Mouse (Mus musculus): Measurements from ENCODE around the gene Taar8b. TPM values are rescaled to one million over a fixed set of nuclear protein-coding genes. Genes with fewer than 3 reads are reported as not detected.

Taar8b gene
- not detected for polyA plus RNA-seq (2017; shearing (Covaris generic))

DNA sequence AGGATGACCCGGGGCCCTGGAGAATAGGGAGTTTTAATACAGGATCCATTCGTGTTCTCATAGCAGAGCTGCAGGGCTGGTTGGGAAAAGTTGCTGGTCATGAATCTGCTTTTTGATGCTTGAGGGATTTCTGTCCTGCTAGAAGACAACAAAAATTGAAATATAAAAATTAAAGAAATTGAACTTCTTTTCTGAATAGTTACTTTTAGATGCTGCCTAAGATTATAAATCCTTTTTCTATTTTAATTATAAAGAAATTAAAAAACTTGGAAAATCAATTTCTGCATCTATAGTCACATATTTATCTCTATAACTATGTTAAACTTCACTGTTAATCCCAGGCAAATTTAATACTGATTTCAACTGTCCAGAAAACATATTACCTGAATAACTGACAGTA, at the start of gene Taar8b:
Gene Taar8b (minus strand): TSS at position 101 of the 400 bp plus-strand sequence.

DNA sequence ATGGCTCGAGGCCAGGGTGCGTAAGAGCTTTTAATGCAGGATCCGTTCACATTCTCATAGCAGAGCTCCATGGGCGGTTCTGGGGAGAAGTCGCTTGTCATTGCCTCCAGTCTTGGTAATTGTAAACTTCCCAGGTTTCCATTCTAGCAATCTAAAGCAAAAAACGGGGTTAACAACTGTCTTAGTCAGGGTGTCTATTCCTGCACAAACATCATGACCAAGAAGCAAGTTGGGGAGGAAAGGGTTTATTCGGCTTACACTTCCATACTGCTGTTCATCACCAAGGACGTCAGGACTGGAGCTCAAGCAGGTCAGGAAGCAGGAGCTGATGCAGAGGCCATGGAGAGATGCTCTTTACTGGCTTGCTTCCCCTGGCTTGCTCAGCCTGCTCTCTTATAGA, 17.3 kb upstream of the Taar8b start, which contains the start of gene Taar9:
Gene Taar9 (minus strand): TSS at position 101 of the 400 bp plus-strand sequence.

GRCm38 (mm10) chr10:24101812-24102211, 9.7 kb upstream of the Taar8b start, which contains the start of gene Taar8c:
Gene Taar8c (minus strand): TSS chr10:24101912.

DNA sequence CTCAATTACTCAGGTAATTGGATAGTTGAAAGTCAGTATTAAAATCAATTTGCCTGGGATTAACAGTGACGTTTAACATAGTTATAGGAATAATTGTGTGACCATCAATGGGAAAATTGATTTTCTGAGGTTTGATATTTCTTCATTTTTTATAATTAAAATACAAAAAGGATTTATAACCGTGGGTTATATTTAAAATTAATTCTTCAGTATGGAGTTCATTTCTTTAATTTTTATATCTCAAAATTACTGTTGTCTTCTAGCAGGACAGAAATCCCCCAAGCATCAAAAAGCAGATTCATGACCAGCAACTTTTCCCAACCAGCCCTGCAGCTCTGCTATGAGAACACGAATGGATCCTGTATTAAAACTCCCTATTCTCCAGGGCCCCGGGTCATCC, 15.9 kb downstream of the Taar8b start, which contains the start of gene Taar8a:
Gene Taar8a (plus strand): TSS at position 301 of the 400 bp plus-strand sequence.

GRCm38 (mm10) chr10:24049210-24049609, 42.9 kb downstream of the Taar8b start, which contains the start of gene Taar7f:
Gene Taar7f (plus strand): TSS chr10:24049510.

Other genes starting within 250 kb of the Taar8b start
- not detected for gene Vnn3, start 240.8 kb downstream of the Taar8b start, polyA plus RNA-seq (2017; shearing (Covaris generic))
- gene Vnn1, start 197.6 kb downstream of the Taar8b start, polyA plus RNA-seq (2017; shearing (Covaris generic)): not detected
- not detected for gene Taar1, start 171.9 kb downstream of the Taar8b start, polyA plus RNA-seq (2017; shearing (Covaris generic))
- under 1 TPM in 1 of 2 experiments, not detected in 1; 0.34 TPM for gene Taar2, start 153.7 kb downstream of the Taar8b start, polyA plus RNA-seq (2017; shearing (Covaris generic))
- not detected for gene Taar3, start 142.7 kb downstream of the Taar8b start, polyA plus RNA-seq (2017; shearing (Covaris generic))
- gene Taar4, start 131.8 kb downstream of the Taar8b start, polyA plus RNA-seq (2017; shearing (Covaris generic)): not detected
- gene Taar5, start 121.6 kb downstream of the Taar8b start, polyA plus RNA-seq (2017; shearing (Covaris generic)): not detected
- gene Taar6, start 106.6 kb downstream of the Taar8b start, polyA plus RNA-seq (2017; shearing (Covaris generic)): not detected
- gene Taar7a, start 98.8 kb downstream of the Taar8b start, polyA plus RNA-seq (2017; shearing (Covaris generic)): not detected
- gene Taar7b, start 92.4 kb downstream of the Taar8b start, polyA plus RNA-seq (2017; shearing (Covaris generic)): not detected
- under 1 TPM in 1 of 2 experiments, not detected in 1; 0.22 TPM for gene Taar7d, start 65.1 kb downstream of the Taar8b start, polyA plus RNA-seq (2017; shearing (Covaris generic))
- gene Taar7e, start 54.7 kb downstream of the Taar8b start, polyA plus RNA-seq (2017; shearing (Covaris generic)): under 1 TPM in 1 of 2 experiments, not detected in 1; 0.53 TPM
- gene Taar7f, start 42.8 kb downstream of the Taar8b start, polyA plus RNA-seq (2017; shearing (Covaris generic)): not detected
- not detected for gene Taar8a, start 15.8 kb downstream of the Taar8b start, polyA plus RNA-seq (2017; shearing (Covaris generic))
- gene Taar8c, start 9.6 kb upstream of the Taar8b start, polyA plus RNA-seq (2017; shearing (Covaris generic)): not detected
- gene Taar9, start 17.2 kb upstream of the Taar8b start, polyA plus RNA-seq (2017; shearing (Covaris generic)): not detected
- gene Stx7, start 57.0 kb upstream of the Taar8b start, polyA plus RNA-seq (2017; shearing (Covaris generic)): 10 to 100 TPM; 36.0 to 38.5 TPM
- gene Moxd1, start 131.2 kb upstream of the Taar8b start, polyA plus RNA-seq (2017; shearing (Covaris generic)): not detected

All from activated CD4-positive, CD25-positive, alpha-beta regulatory T cell (primary cell).